Mouse (Mus musculus) mesoderm, embryonic 11.5 days (tissue): Measurements from ENCODE around the gene Ncoa7.

Experiments used
- DNase-seq: peaks from one replicate; pipeline ENCODE4 v3.0.0-alpha.2; 2012; ENCODE audit warnings: low read depth, low spot score

Ncoa7 gene

GRCm38 (mm10) chr10:30802681-30803586 is at the start of gene Ncoa7:
Gene Ncoa7, minus strand, starts transcription at chr10:30803326.
- peak; percentile 84 for DNase-seq

- DNase-seq: no peak
Observed at GRCm38 (mm10) chr10:30845101-30845825, 42.1 kb upstream of the Ncoa7 start.

GRCm38 (mm10) chr10:30844191-30845010 is 41.3 kb upstream of the Ncoa7 start:
- peak; percentile 52 for DNase-seq

GRCm38 (mm10) chr10:30843438-30844190 is 40.5 kb upstream of the Ncoa7 start:
- peak; percentile 73 for DNase-seq

- DNase-seq: peak; percentile 97
Observed at GRCm38 (mm10) chr10:30842643-30843437, 39.7 kb upstream of the Ncoa7 start, which contains the start of gene Hey2. Gene Hey2, minus strand, starts transcription at chr10:30842801.

GRCm38 (mm10) chr10:30842228-30842627 is 39.1 kb upstream of the Ncoa7 start:
- peak; percentile 31 for DNase-seq

- DNase-seq: no peak
Observed at GRCm38 (mm10) chr10:30840824-30841223, 37.7 kb upstream of the Ncoa7 start.

GRCm38 (mm10) chr10:30838188-30838587 is 35.1 kb upstream of the Ncoa7 start:
- DNase-seq: no peak

- DNase-seq: no peak
Observed at GRCm38 (mm10) chr10:30825049-30825448, 21.9 kb upstream of the Ncoa7 start.

- DNase-seq: peak; percentile 85
Observed at GRCm38 (mm10) chr10:30810967-30811293, 7.8 kb upstream of the Ncoa7 start.

- no peak for DNase-seq
Observed at GRCm38 (mm10) chr10:30810247-30810966, 7.3 kb upstream of the Ncoa7 start.

- no peak for DNase-seq
Observed at GRCm38 (mm10) chr10:30803587-30804253, 594 bp upstream of the Ncoa7 start.

- no peak for DNase-seq
Observed at GRCm38 (mm10) chr10:30802033-30802432, 1.1 kb downstream of the Ncoa7 start.

- DNase-seq: no peak
Observed at GRCm38 (mm10) chr10:30799713-30800450, 3.2 kb downstream of the Ncoa7 start.

GRCm38 (mm10) chr10:30796469-30797261 is 6.5 kb downstream of the Ncoa7 start:
- DNase-seq: no peak

- no peak for DNase-seq
Observed at GRCm38 (mm10) chr10:30791016-30791415, 12.1 kb downstream of the Ncoa7 start.

GRCm38 (mm10) chr10:30789521-30789920 is 13.6 kb downstream of the Ncoa7 start:
- no peak for DNase-seq

- no peak for DNase-seq
Observed at GRCm38 (mm10) chr10:30788340-30788721, 14.8 kb downstream of the Ncoa7 start.
